8 mouse cellular contexts compared by ENCODE assay signal in genomic region chr1:193129321-193129720, GRCm38 (mm10). TPM values are rescaled to one million over a fixed set of nuclear protein-coding genes. Genes with fewer than 3 reads are reported as not detected.
A peak's percentile ranks its signal among the peaks of the same experiment; 100 is the strongest.
DNase-seq lines count a peak whose midpoint lies in the region; ATAC-seq and TF ChIP-seq lines count a peak whose summit lies in the region.

No protein-coding gene starts in this region.

- WGBS in liver, adult 2 months = 13% methylated on average over 5 of the region's 5 CpGs
- WGBS in embryonic facial prominence, embryonic 13.5 days = 25% methylated on average over 5 of the region's 5 CpGs
- WGBS in intestine, embryonic 16.5 days = 28% methylated on average over 5 of the region's 5 CpGs
- WGBS in neural tube, embryonic 13.5 days = 26% methylated on average over 5 of the region's 5 CpGs

- H3K27me3 ChIP-seq in liver, adult 2 months (ENCODE audit: control insufficient read depth, insufficient read depth, low read length) = no peaks in the 10 kb centered on the region
- H3K27me3 ChIP-seq in embryonic facial prominence, embryonic 13.5 days = no peaks in the 10 kb centered on the region
- H3K27me3 ChIP-seq in intestine, embryonic 16.5 days (replicated peaks; ENCODE audit: control insufficient read depth, insufficient read depth, low read length) = no peaks in the 10 kb centered on the region
- H3K27me3 ChIP-seq in neural tube, embryonic 13.5 days = no peaks in the 10 kb centered on the region; the same call in 1 of the 2 replicates

- peak overlapping the region; percentile 69 for H3K4me2 ChIP-seq in embryonic facial prominence, embryonic 13.5 days
- H3K4me2 ChIP-seq in intestine, embryonic 16.5 days (ENCODE audit: low read depth, low read length) = peak overlapping the region; percentile 73
- H3K4me2 ChIP-seq in neural tube, embryonic 13.5 days = peak overlapping the region; percentile 66

- TF ChIP-seq POLR2A in liver, adult 2 months (IDR thresholded peaks at IDR 0.05; ENCODE audit: extremely low read depth, insufficient read depth, low read length) = no peak

- peak overlapping the region; percentile 74 for H3K4me3 ChIP-seq in liver, adult 2 months (ENCODE audit: insufficient read depth, low read depth, low read length)
- peak overlapping the region; percentile 96 for H3K4me3 ChIP-seq in embryonic facial prominence, embryonic 13.5 days
- H3K4me3 ChIP-seq in intestine, embryonic 16.5 days (ENCODE audit: low read length) = peak overlapping the region; percentile 91
- H3K4me3 ChIP-seq in neural tube, embryonic 13.5 days = peak overlapping the region; percentile 96

- peaks cover 2% of the 10 kb centered on the region; the same call in 1 of the 2 replicates for H3K36me3 ChIP-seq in liver, adult 2 months (ENCODE audit: control insufficient read depth, insufficient read depth, low read length)
- H3K36me3 ChIP-seq in embryonic facial prominence, embryonic 13.5 days = peaks cover 27% of the 10 kb centered on the region
- H3K36me3 ChIP-seq in intestine, embryonic 16.5 days (ENCODE audit: control insufficient read depth, insufficient read depth, low read length) = 0 out of 2 replicates have a peak, but pooled peaks cover 4% of the 10 kb centered on the region
- peaks cover 29% of the 10 kb centered on the region for H3K36me3 ChIP-seq in neural tube, embryonic 13.5 days

- H3K27ac ChIP-seq in liver, adult 2 months (replicated peaks; ENCODE audit: insufficient read depth, low read depth, low read length) = no peak overlapping the region
- no peak overlapping the region for H3K27ac ChIP-seq in embryonic facial prominence, embryonic 13.5 days
- H3K27ac ChIP-seq in intestine, embryonic 16.5 days (ENCODE audit: low read length) = no peak overlapping the region
- H3K27ac ChIP-seq in neural tube, embryonic 13.5 days (replicated peaks) = no peak overlapping the region

- H3K9ac ChIP-seq in liver, adult 2 months (ENCODE audit: low read depth, low read length) = peak overlapping the region; percentile 89
- peak overlapping the region; percentile 87 for H3K9ac ChIP-seq in embryonic facial prominence, embryonic 13.5 days
- H3K9ac ChIP-seq in intestine, embryonic 16.5 days (ENCODE audit: low read depth, low read length) = peak overlapping the region; percentile 87
- peak overlapping the region; percentile 86 for H3K9ac ChIP-seq in neural tube, embryonic 13.5 days

- no peak for DNase-seq in liver, adult 2 months (ENCODE audit: extremely low read depth, low read depth, low spot score)
- DNase-seq in liver = no peak
- DNase-seq in spleen, postnatal 36 days (ENCODE audit: low spot score in 2 of 2) = no peak
- no peak for DNase-seq in frontal cortex, postnatal 10 days (ENCODE audit: low spot score in 2 of 2)
- DNase-seq in kidney, adult 9 months = no peak

- peaks cover 3% of the 10 kb centered on the region; the same call in 1 of the 2 replicates for H3K79me2 ChIP-seq in liver, adult 2 months (ENCODE audit: control insufficient read depth, insufficient read depth, low read length)

- ATAC-seq in embryonic facial prominence, embryonic 13.5 days (ENCODE audit: insufficient number of reproducible peaks, insufficient read depth, low FRiP score, low TSS enrichment, low read depth) = no peak
- ATAC-seq in intestine, embryonic 16.5 days = no peak
- ATAC-seq in neural tube, embryonic 13.5 days (ENCODE audit: low read depth) = no peak

- H3K4me1 ChIP-seq in liver, adult 2 months (ENCODE audit: control insufficient read depth, insufficient read depth, low read length) = peaks cover 3% of the 10 kb centered on the region; the same call in 1 of the 2 replicates
- H3K4me1 ChIP-seq in embryonic facial prominence, embryonic 13.5 days = peaks cover 6% of the 10 kb centered on the region
- H3K4me1 ChIP-seq in intestine, embryonic 16.5 days (ENCODE audit: control insufficient read depth, insufficient read depth, low read length) = peaks cover 10% of the 10 kb centered on the region
- peaks cover 19% of the 10 kb centered on the region for H3K4me1 ChIP-seq in neural tube, embryonic 13.5 days (replicated peaks)

- no peak for TF ChIP-seq CTCF in liver, adult 2 months (IDR thresholded peaks at IDR 0.05; ENCODE audit: low read depth, low read length)

- H3K9me3 ChIP-seq in embryonic facial prominence, embryonic 13.5 days = no peaks in the 10 kb centered on the region
- no peaks in the 10 kb centered on the region for H3K9me3 ChIP-seq in intestine, embryonic 16.5 days (ENCODE audit: control insufficient read depth, low read length)
- no peaks in the 10 kb centered on the region for H3K9me3 ChIP-seq in neural tube, embryonic 13.5 days

RNA-seq across cellular contexts. Expression of gene Diexf, which starts 0.8 kb away (rescaled TPM):
- 5.2 and 6.2 TPM in 2 replicates for total RNA-seq in liver, adult 2 months (2014; rRNA removed)
- 8.0 and 11.0 TPM in 2 replicates for polyA plus RNA-seq in liver, adult 2 months (2012; rRNA removed)
- polyA plus RNA-seq in embryonic facial prominence, embryonic 13.5 days (2015; fragmentation: Nextera tagmentation; extraction: Ambion mirVana) = 9.7 and 13.5 TPM in 2 replicates
- 5.0 and 9.2 TPM in 2 replicates for polyA plus RNA-seq in intestine, embryonic 16.5 days (2015; fragmentation: Nextera tagmentation; extraction: Ambion mirVana)
- polyA plus RNA-seq in neural tube, embryonic 13.5 days (2015; fragmentation: Nextera tagmentation; extraction: Ambion mirVana) = 6.4 and 8.9 TPM in 2 replicates

RNA-seq across cellular contexts. Expression of gene Irf6, which starts 23.6 kb away (rescaled TPM):
- total RNA-seq in liver, adult 2 months (2014; rRNA removed) = 33.4 and 38.0 TPM in 2 replicates
- polyA plus RNA-seq in liver, adult 2 months (2012; rRNA removed) = 42.5 and 56.0 TPM in 2 replicates
- 33.4 and 37.7 TPM in 2 replicates for polyA plus RNA-seq in embryonic facial prominence, embryonic 13.5 days (2015; fragmentation: Nextera tagmentation; extraction: Ambion mirVana)
- 95.0 and 106 TPM in 2 replicates for polyA plus RNA-seq in intestine, embryonic 16.5 days (2015; fragmentation: Nextera tagmentation; extraction: Ambion mirVana)
- polyA plus RNA-seq in neural tube, embryonic 13.5 days (2015; fragmentation: Nextera tagmentation; extraction: Ambion mirVana) = 0.91 and 1.2 TPM in 2 replicates

RNA-seq across cellular contexts. Expression of gene A130010J15Rik, which starts 38.5 kb away (rescaled TPM):
- 8.1 and 8.7 TPM in 2 replicates for total RNA-seq in liver, adult 2 months (2014; rRNA removed)
- polyA plus RNA-seq in liver, adult 2 months (2012; rRNA removed) = 2.7 and 3.5 TPM in 2 replicates
- 18.9 and 19.2 TPM in 2 replicates for polyA plus RNA-seq in embryonic facial prominence, embryonic 13.5 days (2015; fragmentation: Nextera tagmentation; extraction: Ambion mirVana)
- polyA plus RNA-seq in intestine, embryonic 16.5 days (2015; fragmentation: Nextera tagmentation; extraction: Ambion mirVana) = 13.0 and 13.7 TPM in 2 replicates
- 13.3 and 15.8 TPM in 2 replicates for polyA plus RNA-seq in neural tube, embryonic 13.5 days (2015; fragmentation: Nextera tagmentation; extraction: Ambion mirVana)

Comparison
In these comparisons a context has a peak if more than half of its experiments do, and no peak if none do; other contexts are left out.
1. RNA of gene Irf6, which starts 23.6 kb away (polyA plus RNA-seq): 95.0 to 106 TPM in intestine, embryonic 16.5 days, 42.5 to 56.0 TPM in liver, adult 2 months and 33.4 to 37.7 TPM in embryonic facial prominence, embryonic 13.5 days; 0.91 to 1.2 TPM in neural tube, embryonic 13.5 days; every median in the first group is over 10 times any median in the second.
2. Peak in every context shown above with its lines, with median percentiles within 50 percentile points of each other: H3K4me3 ChIP-seq, H3K9ac ChIP-seq and H3K4me2 ChIP-seq.